Mouse (Mus musculus) layer of hippocampus, adult 2 months (tissue): ENCODE results near the gene Fut9. TPM values are rescaled to one million over a fixed set of nuclear protein-coding genes. Genes with fewer than 3 reads are reported as not detected.

ENCODE experiments used
- DNase-seq, 2 experiments: peaks; one replicate each; pipeline ENCODE4 v3.0.0; 2022; ENCODE audit warnings: low spot score in 2 of 2
- H3K27ac ChIP-seq: fragments of 200-600 bp; 2 replicates; pipeline ENCODE4 v1.8.1; 2022
- H3K4me3 ChIP-seq: fragments of 200-600 bp; 2 replicates; pipeline ENCODE4 v1.8.1; 2022; ENCODE audit warnings: mild to moderate bottlenecking
- CTCF ChIP-seq: fragments of 200-600 bp; conservative IDR thresholded peaks from 2 replicates; pipeline ENCODE4 v1.8.1; 2022; ENCODE audit warnings: antibody characterized with exemption, mild to moderate bottlenecking, moderate library complexity
- total RNA-seq, 2 experiments: library from RNA; stranded (reverse); gene quantifications; 2 replicates each; pipeline ENCODE4 v1.2.3; 2021

Gene Fut9
- total RNA-seq, 2 experiments from 2014 or later: 46.7 to 47.7 TPM

DNA sequence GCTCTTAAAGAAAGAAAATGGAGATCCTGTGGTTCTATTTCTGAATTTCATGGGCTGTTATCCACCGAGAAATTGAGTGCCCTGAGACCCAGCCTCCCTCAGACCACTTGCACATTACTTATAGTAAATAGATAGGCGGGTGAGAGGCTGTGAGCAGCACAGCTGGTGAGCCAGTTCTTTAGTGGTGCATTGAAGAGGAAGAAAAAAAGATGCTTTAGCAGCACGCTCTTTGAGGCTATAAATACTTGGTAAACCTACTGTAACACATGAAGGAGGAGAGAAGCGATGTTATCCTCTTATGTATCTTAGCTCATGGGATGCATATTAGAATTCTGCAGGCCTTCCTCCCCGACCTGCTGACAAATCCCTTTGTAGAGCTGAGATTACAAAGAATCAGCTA is 58.5 kb downstream of the Fut9 start:
- DNase-seq: no peak
- H3K27ac ChIP-seq: no peak overlapping the region
- TF ChIP-seq CTCF: no peak
- no peak overlapping the region for H3K4me3 ChIP-seq

DNA sequence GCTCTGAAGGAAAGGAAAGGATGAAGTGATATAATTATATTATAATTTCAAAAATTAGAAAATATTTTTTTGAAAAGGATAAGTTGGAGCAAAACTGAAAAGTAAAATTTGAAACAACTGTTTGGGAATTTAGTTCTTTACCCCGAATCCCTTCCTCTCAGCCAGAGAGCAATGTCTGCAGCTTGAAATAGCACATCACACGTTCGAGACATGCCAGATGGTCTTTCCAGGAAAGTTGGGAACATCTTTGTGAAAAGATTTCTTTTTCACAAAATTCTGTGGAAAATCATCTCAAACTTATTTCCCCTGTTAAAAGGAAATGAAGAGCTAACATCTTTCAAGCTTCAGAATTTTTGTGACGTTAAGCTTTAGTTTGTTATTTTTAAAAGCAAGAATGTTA is 61.3 kb downstream of the Fut9 start:
- no peak overlapping the region for H3K4me3 ChIP-seq
- DNase-seq: peak; percentile 44 to 45
- no peak overlapping the region for H3K27ac ChIP-seq
- no peak for TF ChIP-seq CTCF

DNA sequence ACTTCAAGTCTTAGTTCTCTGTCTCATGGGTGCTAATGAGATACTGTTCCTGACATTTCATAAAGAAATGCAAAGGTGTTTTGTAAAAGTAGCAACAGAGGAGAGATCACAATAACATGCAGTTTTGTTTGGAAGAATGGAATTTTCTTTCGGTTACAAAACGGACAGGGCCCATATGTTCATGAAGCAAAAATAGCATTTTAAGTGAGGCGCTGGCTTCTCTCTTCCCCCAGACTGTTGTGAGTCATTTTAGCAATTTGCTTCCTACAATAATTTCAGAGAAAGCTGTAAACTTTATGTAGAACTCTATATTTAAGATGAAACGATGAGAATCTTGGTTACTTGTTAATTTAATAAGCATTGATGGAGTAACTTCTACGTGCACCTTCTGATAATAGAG is 78.5 kb downstream of the Fut9 start:
- peak; percentile 33 to 34 for DNase-seq
- Histone ChIP-seq H3K4me3 (no peak overlapping the region), H3K27ac (peak overlapping the region; percentile 47)
- no peak for TF ChIP-seq CTCF

DNA sequence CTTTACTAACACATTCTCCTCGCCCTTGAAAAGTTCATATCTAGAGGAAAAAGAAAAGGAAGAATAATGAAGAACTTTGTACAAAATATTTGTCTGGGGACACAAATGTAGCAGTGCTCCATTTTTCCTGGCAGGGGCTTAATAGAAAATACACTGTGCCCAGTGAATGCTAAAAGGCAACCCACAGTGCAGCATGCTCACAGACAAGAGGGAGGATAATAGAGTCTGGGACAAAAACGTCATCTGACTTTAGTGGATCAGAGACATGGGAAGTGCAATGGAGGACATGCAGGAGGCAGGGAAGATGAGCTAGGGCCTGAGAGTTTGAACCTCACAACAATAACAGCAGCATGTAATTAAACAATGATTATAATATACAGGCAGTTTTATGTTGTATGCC is 86.1 kb downstream of the Fut9 start:
- Histone ChIP-seq H3K4me3 (no peak overlapping the region), H3K27ac (peak overlapping the region; percentile 1; the same call in 1 of the 2 replicates)
- DNase-seq: no peak
- no peak for TF ChIP-seq CTCF

DNA sequence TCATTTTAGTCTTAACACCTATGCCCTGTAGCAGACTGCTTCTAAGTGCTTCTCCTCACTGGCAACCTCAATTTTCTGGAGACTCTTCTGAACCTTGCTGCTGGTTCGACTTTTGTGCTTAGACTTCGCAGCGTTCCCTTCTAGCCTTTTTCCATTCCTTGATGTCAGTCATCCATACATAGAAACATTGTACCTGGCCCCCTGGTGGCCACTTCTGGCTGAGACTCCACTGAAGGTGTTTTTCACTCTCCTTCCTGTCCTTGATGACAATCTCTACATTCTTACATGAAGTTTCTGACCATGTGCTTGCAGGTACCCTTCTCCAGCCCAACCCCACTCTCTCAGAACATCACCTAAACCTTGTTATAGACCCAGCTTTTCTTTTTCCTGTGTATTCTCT is 115.1 kb downstream of the Fut9 start:
- DNase-seq: no peak
- TF ChIP-seq CTCF: peak; percentile 58
- Histone ChIP-seq H3K27ac (no peak overlapping the region), H3K4me3 (no peak overlapping the region)

DNA sequence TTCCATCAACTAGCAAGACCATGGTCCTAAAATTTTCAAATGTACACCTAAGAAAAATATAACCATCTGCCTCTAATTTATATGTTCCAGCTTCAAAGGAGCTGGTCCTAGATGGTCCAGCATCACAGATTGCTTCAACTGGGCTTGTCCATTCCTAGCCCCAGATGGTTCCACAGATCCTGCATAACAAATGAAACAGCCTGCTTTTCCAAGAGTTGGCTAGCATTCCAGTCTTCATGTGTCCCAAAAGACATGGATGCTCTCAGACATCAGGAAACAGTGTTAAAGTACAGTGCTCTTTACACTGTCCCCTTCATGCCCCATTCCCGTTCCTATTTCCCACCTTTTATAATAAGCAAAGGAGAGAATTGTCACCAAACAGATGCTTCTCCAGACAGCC is 135.8 kb downstream of the Fut9 start:
- Histone ChIP-seq H3K4me3 (no peak overlapping the region), H3K27ac (peak overlapping the region; percentile 62; the same call in 1 of the 2 replicates)
- peak; percentile 34 to 42 for DNase-seq
- TF ChIP-seq CTCF: no peak

DNA sequence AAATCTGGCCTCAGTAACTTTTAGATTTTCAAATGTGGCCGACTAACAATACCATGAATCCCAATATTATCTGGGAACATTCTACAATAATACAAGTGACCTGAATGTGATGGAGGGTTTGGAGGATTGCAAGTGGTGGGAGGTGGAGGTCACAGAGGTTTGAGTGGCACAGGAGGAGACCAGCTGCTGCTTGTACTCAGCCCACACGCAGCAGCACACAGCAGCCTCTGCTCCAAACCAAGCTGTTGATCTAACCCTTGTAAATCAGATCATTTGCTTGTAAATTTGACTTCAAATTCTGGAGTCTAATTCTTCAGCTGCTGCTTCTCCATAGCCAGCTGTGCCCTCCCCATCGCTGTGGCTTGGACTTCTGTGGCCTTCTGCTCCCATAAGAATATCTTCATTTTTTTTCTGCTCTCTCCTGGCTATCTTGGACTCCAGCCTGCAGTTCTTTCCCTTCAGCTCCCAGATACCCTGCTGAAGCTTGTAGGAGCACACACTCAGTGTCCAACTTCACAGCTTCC is 138.8 kb downstream of the Fut9 start:
- Histone ChIP-seq H3K27ac (no peak overlapping the region), H3K4me3 (no peak overlapping the region)
- no peak for DNase-seq
- TF ChIP-seq CTCF: no peak

DNA sequence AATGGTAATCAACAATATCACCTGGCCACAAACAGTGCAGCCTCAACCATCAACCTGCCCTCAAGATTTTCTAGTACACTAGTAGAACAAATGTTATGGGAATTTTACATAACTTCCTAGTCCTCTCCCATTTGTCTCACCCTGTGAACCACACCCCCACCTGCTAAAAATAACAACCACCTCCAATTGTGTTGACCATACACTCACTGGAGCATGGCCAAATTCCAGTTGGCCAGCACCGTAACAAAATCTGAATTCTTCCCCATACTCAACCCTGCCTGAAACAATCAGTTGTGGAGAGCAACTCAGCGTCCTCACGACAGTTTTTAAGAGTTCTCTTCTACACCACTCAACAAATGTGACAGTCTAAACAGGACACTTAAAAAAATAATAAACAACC is 141.3 kb downstream of the Fut9 start:
- no peak overlapping the region for H3K4me3 ChIP-seq
- no peak overlapping the region for H3K27ac ChIP-seq
- no peak for DNase-seq
- no peak for TF ChIP-seq CTCF

DNA sequence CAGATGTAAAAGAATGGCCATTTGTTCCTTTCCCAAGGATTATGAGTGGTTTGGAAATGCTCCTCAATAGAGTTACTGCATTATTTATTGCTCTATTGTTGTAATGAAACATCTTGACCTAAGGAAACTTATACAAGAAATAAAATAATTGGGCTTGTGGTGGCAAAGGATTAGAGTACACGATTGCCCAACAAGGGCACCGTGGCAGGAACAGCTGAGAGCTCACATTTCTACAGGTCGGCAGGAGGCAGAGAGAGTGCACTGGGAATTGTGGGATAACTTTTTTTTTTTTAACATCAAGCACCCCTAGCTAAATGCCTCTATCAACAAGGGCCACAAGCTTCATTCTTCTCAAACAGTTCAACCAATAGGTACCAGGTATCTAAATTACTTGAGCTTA is 148.1 kb downstream of the Fut9 start:
- no peak for DNase-seq
- no peak overlapping the region for H3K4me3 ChIP-seq
- no peak for TF ChIP-seq CTCF
- no peak overlapping the region for H3K27ac ChIP-seq

DNA sequence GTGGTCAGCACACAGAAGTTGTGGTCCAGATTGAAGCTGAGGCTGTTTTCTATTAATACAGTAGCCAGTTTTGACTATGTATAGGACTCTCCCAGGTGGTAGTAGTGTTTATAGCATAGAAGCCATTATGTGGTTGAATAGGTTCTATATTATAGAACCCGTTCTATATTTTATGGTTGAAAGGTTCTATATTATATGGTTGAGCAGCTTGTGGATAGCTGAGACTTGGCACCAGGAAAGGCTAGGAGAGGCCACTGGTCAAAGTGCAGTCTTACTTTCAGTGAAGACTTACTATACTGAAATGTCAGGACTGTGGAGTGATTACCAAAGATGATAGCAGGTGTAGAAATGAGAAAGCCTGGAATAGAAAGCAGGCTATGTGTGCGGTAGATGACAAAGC is 151.9 kb downstream of the Fut9 start:
- DNase-seq: no peak
- no peak overlapping the region for H3K4me3 ChIP-seq
- TF ChIP-seq CTCF: no peak
- H3K27ac ChIP-seq: no peak overlapping the region

DNA sequence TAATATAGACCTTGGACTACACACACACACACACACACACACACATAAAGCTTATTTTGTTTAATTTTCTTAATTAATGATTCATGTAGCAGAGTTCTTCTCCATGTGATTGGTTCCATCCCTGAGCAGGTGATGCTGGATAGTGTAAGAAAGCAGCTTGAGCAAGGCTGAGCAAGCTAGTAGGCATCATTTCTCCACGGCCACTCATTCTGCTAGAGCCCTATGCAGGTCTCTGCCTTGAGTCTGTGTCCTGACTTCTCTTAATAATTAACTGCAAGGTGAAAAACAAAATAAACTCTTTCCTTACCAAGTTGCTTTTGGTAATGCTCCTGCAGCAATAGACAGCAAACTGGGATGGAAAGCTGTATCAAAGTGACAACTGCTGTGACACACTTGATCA is 152.5 kb downstream of the Fut9 start:
- Histone ChIP-seq H3K27ac (no peak overlapping the region), H3K4me3 (no peak overlapping the region)
- no peak for TF ChIP-seq CTCF
- no peak for DNase-seq

DNA sequence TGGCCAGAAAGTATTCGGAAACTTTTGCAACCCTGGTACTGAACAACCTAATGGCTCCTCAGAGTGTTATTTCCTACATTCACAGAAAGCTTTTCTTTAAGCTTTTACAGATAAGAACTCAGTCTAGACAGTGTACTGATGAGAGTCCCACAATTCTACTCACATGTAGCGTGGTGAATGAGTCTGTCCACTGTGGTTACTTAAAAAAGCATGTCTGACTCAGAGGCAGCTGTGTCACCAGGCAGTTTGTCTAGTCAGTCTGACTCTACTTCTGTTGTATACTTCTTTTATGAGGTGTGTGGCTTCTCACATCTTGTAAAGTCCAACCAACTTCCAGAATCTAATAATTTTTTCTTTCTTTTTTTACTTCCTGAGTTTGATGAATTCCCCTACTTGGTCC is 154.5 kb downstream of the Fut9 start:
- Histone ChIP-seq H3K4me3 (no peak overlapping the region), H3K27ac (no peak overlapping the region)
- no peak for TF ChIP-seq CTCF
- no peak for DNase-seq

DNA sequence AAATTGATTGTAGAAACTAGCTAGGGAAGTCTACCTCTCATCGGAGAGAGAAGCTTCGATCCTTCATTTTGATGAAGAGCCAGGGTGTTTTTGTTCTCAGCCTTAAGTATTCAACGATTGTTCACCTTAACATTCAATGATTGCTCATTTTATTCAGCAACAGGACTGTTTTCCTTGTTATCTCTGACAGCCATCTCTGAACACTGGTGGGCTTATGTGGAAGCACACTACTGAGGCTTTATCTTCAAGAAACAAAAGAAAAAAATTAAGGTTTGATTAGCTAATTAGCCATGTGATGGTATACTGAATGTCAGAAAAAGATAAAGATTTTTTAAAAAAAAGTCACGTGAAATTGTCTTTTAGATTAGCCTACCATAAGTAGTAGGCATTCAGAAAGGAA is 158.1 kb downstream of the Fut9 start:
- TF ChIP-seq CTCF: no peak
- Histone ChIP-seq H3K27ac (no peak overlapping the region), H3K4me3 (no peak overlapping the region)
- no peak for DNase-seq

DNA sequence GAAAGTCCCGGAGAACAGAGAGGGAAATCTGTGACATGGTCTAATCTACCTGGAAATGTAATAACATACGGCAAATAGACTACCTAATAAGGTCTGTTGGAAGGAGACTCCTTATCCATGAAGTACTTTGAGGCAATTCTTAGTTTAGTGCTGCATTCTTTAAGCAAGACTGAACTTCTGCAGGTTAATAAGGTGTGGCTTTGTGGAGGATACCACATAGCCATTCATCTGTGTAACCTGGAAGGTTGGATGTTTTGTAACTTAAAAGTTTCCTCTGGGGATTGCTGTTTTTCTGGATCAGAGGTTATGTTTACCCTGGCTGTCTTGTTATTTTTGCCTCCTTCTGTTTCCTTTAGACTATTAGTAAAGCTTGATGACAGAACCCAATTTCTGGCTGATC is 166.8 kb downstream of the Fut9 start:
- Histone ChIP-seq H3K4me3 (no peak overlapping the region), H3K27ac (no peak overlapping the region)
- TF ChIP-seq CTCF: no peak
- DNase-seq: no peak

DNA sequence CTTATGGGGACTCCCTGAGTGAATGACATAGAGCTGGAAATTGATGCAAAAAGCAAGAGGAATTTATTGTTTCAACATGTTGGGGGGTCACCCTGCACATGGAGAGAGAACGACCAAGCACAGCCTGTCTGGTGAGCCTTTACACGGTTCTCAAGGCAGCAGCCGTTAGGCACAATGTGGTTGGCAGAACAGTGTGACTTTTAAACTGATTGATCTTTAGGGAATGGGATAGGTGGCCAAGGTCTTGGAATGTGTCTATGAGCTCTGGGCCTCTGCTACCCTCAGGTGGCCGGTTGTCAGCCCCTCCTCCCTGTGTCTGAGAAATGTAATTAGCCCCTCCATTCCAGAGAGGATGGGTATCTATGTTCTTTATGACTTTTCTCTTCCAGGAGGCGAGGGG is 171.9 kb downstream of the Fut9 start:
- Histone ChIP-seq H3K4me3 (no peak overlapping the region), H3K27ac (no peak overlapping the region)
- no peak for TF ChIP-seq CTCF
- DNase-seq: no peak
